In the genomic region with DNA sequence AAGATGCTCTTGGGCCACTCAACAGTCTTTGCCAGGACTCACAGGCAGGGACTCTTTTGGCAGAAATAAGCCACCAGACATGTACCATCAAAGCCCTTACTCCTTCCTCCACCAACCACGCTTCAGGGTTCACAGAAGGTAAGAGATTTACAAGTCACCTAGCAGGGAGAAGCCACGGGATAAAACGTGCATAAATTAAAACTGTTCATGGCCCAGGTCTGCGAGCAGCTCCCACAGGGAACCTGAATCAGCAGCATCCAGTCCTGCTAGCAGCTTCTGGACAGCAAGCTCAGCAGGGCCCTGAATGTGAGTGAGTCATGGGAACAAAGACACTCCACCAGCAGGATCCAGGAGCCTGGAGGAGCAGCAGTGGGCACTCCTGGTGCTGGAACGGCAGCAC, we compare ENCODE assay signal across 12 mouse cellular contexts. TPM values are rescaled to one million over a fixed set of nuclear protein-coding genes. Genes with fewer than 3 reads are reported as not detected.
DNase-seq lines count a peak whose midpoint lies in the region; ATAC-seq and TF ChIP-seq lines count a peak whose summit lies in the region.
"Had no signal": no experiment of that assay in that cellular context is flagged by ENCODE, and none has a peak within 500 bp of the region (broad histone marks: within the 10 kb centered on the region; RNA-seq: fewer than 3 reads in every experiment).

No protein-coding gene starts in this region.

- no peak overlapping the region for H3K4me2 ChIP-seq in liver, postnatal 0 days (ENCODE audit: low read depth, low read length)
- H3K4me2 ChIP-seq in liver, embryonic 11.5 days = no peak overlapping the region
- H3K4me2 ChIP-seq in embryonic facial prominence, embryonic 15.5 days (replicated peaks) = no peak overlapping the region
- no peak overlapping the region for H3K4me2 ChIP-seq in limb, embryonic 15.5 days

- peak; percentile 30 for DNase-seq in cerebellum, adult 8-10 months
- DNase-seq in cerebellum, adult 9-11 months = no peak
- no peak for DNase-seq in liver, postnatal 0 days
- no peak for DNase-seq in liver, embryonic 11.5 days (ENCODE audit: low spot score)
- DNase-seq in forebrain, embryonic 10.5 days (ENCODE audit: extremely low spot score, low spot score) = no peak
- no peak for DNase-seq in left cerebral cortex, adult 8-10 months (ENCODE audit: low spot score in 2 of 2)
- DNase-seq: forebrain, postnatal 0 days; heart, postnatal 4 days; retina, postnatal 1 day had no signal

- TF ChIP-seq EP300 in liver, postnatal 0 days (IDR thresholded peaks at IDR 0.05; ENCODE audit: low read depth) = no peak

- no peak for TF ChIP-seq CTCF in liver, postnatal 0 days (IDR thresholded peaks at IDR 0.05; ENCODE audit: low read depth)

- 69% methylated on average over 5 of the region's 5 CpGs for WGBS in liver, postnatal 0 days (ENCODE audit: insufficient replicate concordance)
- 62% methylated on average over 5 of the region's 5 CpGs for WGBS in liver, embryonic 11.5 days
- 48% methylated on average over 5 of the region's 5 CpGs for WGBS in embryonic facial prominence, embryonic 15.5 days
- 45% methylated on average over 5 of the region's 5 CpGs for WGBS in limb, embryonic 15.5 days
- WGBS in forebrain, embryonic 10.5 days = 58% methylated on average over 5 of the region's 5 CpGs

- H3K27ac ChIP-seq in liver, postnatal 0 days (ENCODE audit: low read depth) = 0 out of 2 replicates have a peak overlapping the region, but pooled peaks have one; percentile 81
- H3K27ac ChIP-seq in liver, embryonic 11.5 days (ENCODE audit: low read depth, low read length) = no peak overlapping the region
- peak overlapping the region; percentile 52; the same call in 1 of the 2 replicates for H3K27ac ChIP-seq in embryonic facial prominence, embryonic 15.5 days (replicated peaks)
- peak overlapping the region; percentile 50; the same call in 1 of the 2 replicates for H3K27ac ChIP-seq in limb, embryonic 15.5 days
- no peak overlapping the region for H3K27ac ChIP-seq in forebrain, embryonic 10.5 days

- H3K9ac ChIP-seq in liver, postnatal 0 days (replicated peaks) = no peak overlapping the region
- no peak overlapping the region for H3K9ac ChIP-seq in liver, embryonic 11.5 days (ENCODE audit: low read depth, low read length)
- H3K9ac ChIP-seq in embryonic facial prominence, embryonic 15.5 days = no peak overlapping the region
- no peak overlapping the region for H3K9ac ChIP-seq in limb, embryonic 15.5 days
- H3K9ac ChIP-seq: forebrain, postnatal 0 days had no signal

- no peak overlapping the region for H3K4me3 ChIP-seq in liver, postnatal 0 days (ENCODE audit: low read depth, low read length)
- H3K4me3 ChIP-seq in liver, embryonic 11.5 days (ENCODE audit: low read depth, low read length) = no peak overlapping the region
- H3K4me3 ChIP-seq in embryonic facial prominence, embryonic 15.5 days (replicated peaks) = no peak overlapping the region
- H3K4me3 ChIP-seq in limb, embryonic 15.5 days = no peak overlapping the region
- no peak overlapping the region for H3K4me3 ChIP-seq in forebrain, embryonic 10.5 days

- H3K27me3 ChIP-seq in liver, postnatal 0 days (ENCODE audit: insufficient read depth, low read length) = no peaks in the 10 kb centered on the region
- H3K27me3 ChIP-seq in liver, embryonic 11.5 days (replicated peaks; ENCODE audit: control insufficient read depth, insufficient read depth, low read length) = no peaks in the 10 kb centered on the region
- no peaks in the 10 kb centered on the region for H3K27me3 ChIP-seq in embryonic facial prominence, embryonic 15.5 days
- H3K27me3 ChIP-seq in limb, embryonic 15.5 days = no peaks in the 10 kb centered on the region
- H3K27me3 ChIP-seq in forebrain, embryonic 10.5 days (ENCODE audit: poor library complexity, severe bottlenecking) = no peaks in the 10 kb centered on the region

- no peak for ATAC-seq in liver, postnatal 0 days
- no peak for ATAC-seq in liver, embryonic 11.5 days (replicated peaks; ENCODE audit: low FRiP score)
- no peak for ATAC-seq in embryonic facial prominence, embryonic 15.5 days (ENCODE audit: insufficient number of reproducible peaks, low FRiP score, low TSS enrichment, low read depth)
- ATAC-seq in limb, embryonic 15.5 days (ENCODE audit: insufficient number of reproducible peaks, low FRiP score, low TSS enrichment, low read depth) = no peak
- ATAC-seq: forebrain, postnatal 0 days; midbrain, embryonic 16.5 days had no signal

- no peaks in the 10 kb centered on the region for H3K36me3 ChIP-seq in liver, postnatal 0 days (replicated peaks; ENCODE audit: insufficient read depth, low read length)
- H3K36me3 ChIP-seq in liver, embryonic 11.5 days (ENCODE audit: control insufficient read depth, insufficient read depth, low read length) = no peaks in the 10 kb centered on the region
- H3K36me3 ChIP-seq in embryonic facial prominence, embryonic 15.5 days = peaks cover 4% of the 10 kb centered on the region; the same call in 1 of the 2 replicates
- H3K36me3 ChIP-seq in limb, embryonic 15.5 days = no peaks in the 10 kb centered on the region
- no peaks in the 10 kb centered on the region for H3K36me3 ChIP-seq in forebrain, embryonic 10.5 days (replicated peaks)

- peaks cover 20% of the 10 kb centered on the region; the same call in 1 of the 2 replicates for H3K4me1 ChIP-seq in liver, postnatal 0 days (ENCODE audit: insufficient read depth)
- peaks cover 11% of the 10 kb centered on the region for H3K4me1 ChIP-seq in liver, embryonic 11.5 days (replicated peaks; ENCODE audit: control insufficient read depth, insufficient read depth, low read length)
- peaks cover 69% of the 10 kb centered on the region for H3K4me1 ChIP-seq in embryonic facial prominence, embryonic 15.5 days
- peaks cover 44% of the 10 kb centered on the region for H3K4me1 ChIP-seq in limb, embryonic 15.5 days
- H3K4me1 ChIP-seq in forebrain, embryonic 10.5 days = peaks cover 37% of the 10 kb centered on the region

- H3K9me3 ChIP-seq in liver, postnatal 0 days (ENCODE audit: low read length) = no peaks in the 10 kb centered on the region
- H3K9me3 ChIP-seq in liver, embryonic 11.5 days (ENCODE audit: control insufficient read depth, low read length) = no peaks in the 10 kb centered on the region
- no peaks in the 10 kb centered on the region for H3K9me3 ChIP-seq in embryonic facial prominence, embryonic 15.5 days (replicated peaks)
- no peaks in the 10 kb centered on the region for H3K9me3 ChIP-seq in limb, embryonic 15.5 days
- H3K9me3 ChIP-seq in forebrain, embryonic 10.5 days = no peaks in the 10 kb centered on the region

RNA-seq across cellular contexts. Expression of a gene that starts 7.9 kb away (rescaled TPM):
- 17.7 and 19.6 TPM in 2 replicates for polyA plus RNA-seq in liver, postnatal 0 days (2015; fragmentation: Nextera tagmentation; extraction: Ambion mirVana)
- 46.3 and 46.9 TPM in 2 replicates for polyA plus RNA-seq in liver, embryonic 11.5 days (2014; fragmentation: Nextera tagmentation; extraction: Ambion mirVana)
- 156 and 177 TPM in 2 replicates for polyA plus RNA-seq in embryonic facial prominence, embryonic 15.5 days (2015; fragmentation: Nextera tagmentation; extraction: Ambion mirVana)
- polyA plus RNA-seq in limb, embryonic 15.5 days (2015; fragmentation: Nextera tagmentation; extraction: Ambion mirVana) = 140 and 141 TPM in 2 replicates
- polyA plus RNA-seq in forebrain, embryonic 10.5 days (2016; fragmentation: Nextera tagmentation; extraction: Ambion mirVana) = 39.4 and 41.3 TPM in 2 replicates
- 10 to 100 TPM; 45.6 to 54.7 (median 49.0) TPM for total RNA-seq in left cerebral cortex, adult 8-10 months (2022)

Comparison
In these comparisons a context has a peak if more than half of its experiments do, and no peak if none do; other contexts are left out.
1. H3K27ac ChIP-seq: peak in liver, postnatal 0 days (single experiment), embryonic facial prominence, embryonic 15.5 days (single experiment) and limb, embryonic 15.5 days (single experiment); none in liver, embryonic 11.5 days (single experiment) and forebrain, embryonic 10.5 days (single experiment).